Mouse (Mus musculus) lung, postnatal 0 days (tissue): ENCODE results near the gene Pnpla7.

Experiments used
- CTCF ChIP-seq: IDR thresholded peaks from 2 replicates; pipeline ENCODE4 v1.5.1; 2016; ENCODE audit warnings: antibody characterized with exemption, mild to moderate bottlenecking
- EP300 ChIP-seq: IDR thresholded peaks from 2 replicates; pipeline ENCODE4 v1.6.1; 2016; ENCODE audit warnings: antibody characterized with exemption, mild to moderate bottlenecking, control low read depth

GRCm38 (mm10) chr2:24926345-24926964 lies 49.4 kb upstream of the Pnpla7 start:
- TF ChIP-seq CTCF: no peak
- TF ChIP-seq EP300: no peak
